Mouse (Mus musculus): ENCODE measurements around the gene Crisp4. TPM values are rescaled to one million over a fixed set of nuclear protein-coding genes. Genes with fewer than 3 reads are reported as not detected.

Gene Crisp4
- not detected for polyA plus RNA-seq (2017; shearing (Covaris generic))

GRCm38 (mm10) chr1:18145802-18146201 lies at the start of gene Crisp4:
Gene Crisp4 (minus strand): TSS chr1:18145902.

Other genes starting within 250 kb of the Crisp4 start
- not detected for gene Defb18, start 91.5 kb upstream of the Crisp4 start, polyA plus RNA-seq (2017; shearing (Covaris generic))
- gene Defb41, start 119.2 kb upstream of the Crisp4 start, polyA plus RNA-seq (2017; shearing (Covaris generic)): not detected

All from CD4-positive, CD25-positive, alpha-beta regulatory T cell (primary cell).